18 mouse cellular contexts compared by ENCODE assay signal in genomic region chr12:112835046-112835445, GRCm38 (mm10). TPM values are rescaled to one million over a fixed set of nuclear protein-coding genes. Genes with fewer than 3 reads are reported as not detected.
DNase-seq lines count a peak whose midpoint lies in the region; ATAC-seq lines count a peak whose summit lies in the region.
"Had no signal": no experiment of that assay in that cellular context is flagged by ENCODE, and none has a peak within 500 bp of the region (broad histone marks: within the 10 kb centered on the region; RNA-seq: fewer than 3 reads in every experiment).

No protein-coding gene starts in this region.

- ATAC-seq in cerebellum, adult (ENCODE audit: insufficient number of reproducible peaks, low FRiP score, low TSS enrichment) = 0 out of 2 replicates have a peak, but pooled peaks have one; percentile 6
- ATAC-seq: activated CD4-positive, CD25-positive, alpha-beta regulatory T cell, adult 4 months; CD4-positive, CD25-positive, alpha-beta regulatory T cell, adult 4 months; forebrain, embryonic 14.5 days; forebrain, embryonic 16.5 days; Patski had no signal

- DNase-seq in cerebellum, adult 11-12 months = no peak
- DNase-seq in cerebellum, postnatal 14 days = peak; percentile 52 to 70
- no peak for DNase-seq in cerebellum, adult 9-10 months
- peak; percentile 23 to 26 for DNase-seq in cerebellum, postnatal 36 days
- no peak for DNase-seq in cerebellum, postnatal 4 days (ENCODE audit: low spot score in 2 of 2)
- DNase-seq in left cerebral cortex, postnatal 4 days = no peak
- DNase-seq: adrenal gland, adult 8-10 months; adrenal gland, postnatal 14 days; adrenal gland, postnatal 36 days; B cell, adult 2 months; embryo, embryonic 11 days had no signal

- intact Hi-C loops in left cerebral cortex, postnatal 4 days (cut with DNase I) = no loop called here

RNA-seq across cellular contexts. Expression of gene Cdca4, which starts 5.8 kb away (rescaled TPM):
- 10 to 100 TPM; 18.5 to 19.8 TPM for total RNA-seq in left cerebral cortex, postnatal 4 days (2021)

RNA-seq across cellular contexts. Expression of gene Clba1, which starts 26.3 kb away (rescaled TPM):
- 10 to 100 TPM; 15.0 to 15.8 TPM for total RNA-seq in left cerebral cortex, postnatal 4 days (2021)

RNA-seq across cellular contexts. Expression of gene Ahnak2, which starts 32.6 kb away (rescaled TPM):
- 10 to 100 TPM; 28.1 to 28.2 TPM for total RNA-seq in left cerebral cortex, postnatal 4 days (2021)
- total RNA-seq: common myeloid progenitor, adult 5-6 weeks had no signal

RNA-seq across cellular contexts. Expression of gene Gpr132, which starts 33.0 kb away (rescaled TPM):
- total RNA-seq in left cerebral cortex, postnatal 4 days (2021) = not detected

Comparison
In these comparisons a context has a peak if more than half of its experiments do, and no peak if none do; other contexts are left out.
1. DNase-seq: peak in cerebellum, postnatal 14 days (2 of 2) and cerebellum, postnatal 36 days (2 of 2); none in cerebellum, adult 11-12 months (single experiment), cerebellum, adult 9-10 months (single experiment), cerebellum, postnatal 4 days (0 of 2) and left cerebral cortex, postnatal 4 days (single experiment).